Mouse (Mus musculus) neural tube, postnatal 0 days (tissue): ENCODE data around the gene Hnf4a. TPM values are rescaled to one million over a fixed set of nuclear protein-coding genes. Genes with fewer than 3 reads are reported as not detected.

Source experiments
- polyA plus RNA-seq: library from polyadenylated mRNA; unstranded; fragments of >200 nt; fragmentation: Nextera tagmentation; extraction: Ambion mirVana; gene quantifications from 2 replicates; pipeline ENCODE4 v1.2.1, GENCODE M21; 2015

Gene Hnf4a
- not detected in 2 replicates for polyA plus RNA-seq

GRCm38 (mm10) chr2:163506300-163507004, at the start of gene Hnf4a:
Hnf4a (plus strand) TSS chr2:163506808.

GRCm38 (mm10) chr2:163472466-163472851, 34.1 kb upstream of the Hnf4a start, which contains the start of gene Fitm2:
Fitm2 (minus strand) TSS chr2:163472629.

GRCm38 (mm10) chr2:163492018-163492417, 14.6 kb upstream of the Hnf4a start, which contains the start of gene R3hdml:
R3hdml (plus strand) TSS chr2:163492318.

GRCm38 (mm10) chr2:163602101-163602971, 95.7 kb downstream of the Hnf4a start, which contains the start of gene Ttpal:
Ttpal (plus strand) TSS chr2:163602314.

Other genes with a start within 250 kb of the Hnf4a start
- 0.89 and 1.0 TPM in 2 replicates for gene Jph2, start 108.8 kb upstream of the Hnf4a start, polyA plus RNA-seq
- gene Oser1, start 82.1 kb upstream of the Hnf4a start, polyA plus RNA-seq = 56.9 and 58.7 TPM in 2 replicates
- gene Gdap1l1, start 68.3 kb upstream of the Hnf4a start, polyA plus RNA-seq = 108 and 123 TPM in 2 replicates
- 16.7 and 17.4 TPM in 2 replicates for gene Fitm2, start 34.2 kb upstream of the Hnf4a start, polyA plus RNA-seq
- 0.28 and 0.42 TPM in 2 replicates for gene R3hdml, start 14.5 kb upstream of the Hnf4a start, polyA plus RNA-seq
- 23.2 and 25.6 TPM in 2 replicates for gene Ttpal, start 95.5 kb downstream of the Hnf4a start, polyA plus RNA-seq
- 36.4 and 38.8 TPM in 2 replicates for gene Serinc3, start 138.3 kb downstream of the Hnf4a start, polyA plus RNA-seq
- 111 and 132 TPM in 2 replicates for gene Pkig, start 151.6 kb downstream of the Hnf4a start, polyA plus RNA-seq
- gene Ada, start 243.4 kb downstream of the Hnf4a start, polyA plus RNA-seq = 3.0 and 3.3 TPM in 2 replicates